ENCODE assay signal across 28 mouse cellular contexts in genomic region chr15:80567731-80568130, GRCm38 (mm10). TPM values are rescaled to one million over a fixed set of nuclear protein-coding genes. Genes with fewer than 3 reads are reported as not detected.
"Had no signal": no experiment of that assay in that cellular context is flagged by ENCODE, and none has a peak within 500 bp of the region (broad histone marks: within the 10 kb centered on the region; RNA-seq: fewer than 3 reads in every experiment).

No protein-coding gene starts in this region.

- H3K27me3 ChIP-seq: limb, embryonic 15.5 days; neural tube, embryonic 13.5 days had no signal

- ATAC-seq: intestine, embryonic 16.5 days; liver, postnatal 0 days had no signal

- H3K27ac ChIP-seq: left cerebral cortex, adult 2 months; limb, embryonic 15.5 days; liver, embryonic 14.5 days; neural tube, embryonic 13.5 days; stomach, postnatal 0 days had no signal

- H3K4me2 ChIP-seq: limb, embryonic 15.5 days; liver, embryonic 11.5 days; midbrain, embryonic 11.5 days; neural tube, embryonic 13.5 days had no signal

- H3K4me3 ChIP-seq: left cerebral cortex, adult 2 months; limb, embryonic 15.5 days; neural tube, embryonic 13.5 days had no signal

- H3K36me3 ChIP-seq: limb, embryonic 15.5 days; neural tube, embryonic 13.5 days had no signal

- H3K4me1 ChIP-seq: limb, embryonic 15.5 days; neural tube, embryonic 13.5 days had no signal

- DNase-seq: kidney, adult 18-20 months; kidney, adult 9 months; kidney, postnatal 36 days; layer of hippocampus, postnatal 36 days; liver, postnatal 0 days; lung, postnatal 14 days; lung, postnatal 4 days; midbrain, embryonic 14.5 days; retina, postnatal 1 day; right cerebral cortex, postnatal 25 days; spleen, adult 18-20 months had no signal

- H3K9ac ChIP-seq: limb, embryonic 15.5 days; liver, embryonic 14.5 days; liver, postnatal 0 days; neural tube, embryonic 13.5 days had no signal

- H3K9me3 ChIP-seq: limb, embryonic 15.5 days; neural tube, embryonic 13.5 days had no signal

RNA-seq across cellular contexts. Expression of gene Enthd1, which starts 2.8 kb away (rescaled TPM):
- total RNA-seq: layer of hippocampus, adult 8-10 months; layer of hippocampus, postnatal 10 days; layer of hippocampus, postnatal 36 days; left cerebral cortex, adult 2 months; megakaryocyte progenitor cell, adult 5-6 weeks; megakaryocyte-erythroid progenitor cell, adult 5-6 weeks had no signal
- polyA plus RNA-seq: intestine, embryonic 16.5 days; kidney, embryonic 16.5 days; limb, embryonic 11.5 days; liver, embryonic 11.5 days; liver, embryonic 14.5 days; liver, postnatal 0 days; lung, embryonic 16.5 days; midbrain, embryonic 11.5 days; midbrain, embryonic 14.5 days; neural tube, embryonic 13.5 days; stomach, embryonic 14.5 days; stomach, postnatal 0 days; urinary bladder, adult 2 months had no signal
